In the genomic region with DNA sequence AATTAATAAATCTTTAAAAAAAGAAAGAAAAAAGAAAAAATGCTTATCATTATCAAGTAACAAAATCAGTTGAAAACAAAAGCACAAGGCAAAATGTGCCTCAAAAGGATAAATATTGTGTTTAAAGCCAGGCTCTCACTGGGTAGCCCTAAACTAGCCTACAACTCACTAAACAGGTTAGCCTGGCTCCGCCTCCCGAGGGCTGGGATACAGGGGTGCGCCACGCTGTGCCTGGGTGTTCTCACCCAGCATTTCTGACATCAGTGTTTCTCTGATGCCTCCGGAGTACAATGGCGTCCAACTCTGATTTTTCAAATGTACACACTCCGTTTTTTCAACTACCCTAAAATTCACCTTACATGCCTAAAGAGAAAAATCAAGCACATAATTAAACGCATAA, we compare ENCODE assay signal across 26 mouse cellular contexts. TPM values are rescaled to one million over a fixed set of nuclear protein-coding genes. Genes with fewer than 3 reads are reported as not detected.
A peak's percentile ranks its signal among the peaks of the same experiment; 100 is the strongest.
DNase-seq lines count a peak whose midpoint lies in the region; ATAC-seq and TF ChIP-seq lines count a peak whose summit lies in the region.
"Had no signal": no experiment of that assay in that cellular context is flagged by ENCODE, and none has a peak within 500 bp of the region (broad histone marks: within the 10 kb centered on the region; RNA-seq: fewer than 3 reads in every experiment).

No protein-coding gene starts in this region.

- WGBS in liver, embryonic 11.5 days, result 79% methylated on average over 8 of the region's 8 CpGs
- WGBS in small intestine, adult 2 months, result 38% methylated on average over 8 of the region's 8 CpGs
- WGBS in stomach, postnatal 0 days, result 70% methylated on average over 8 of the region's 8 CpGs
- WGBS in forebrain, embryonic 14.5 days, result 87% methylated on average over 8 of the region's 8 CpGs

- no peak for TF ChIP-seq EP300 in stomach, postnatal 0 days (optimal IDR thresholded peaks at IDR 0.05)

- no peaks in the 10 kb centered on the region for H3K27me3 ChIP-seq in liver, embryonic 11.5 days (replicated peaks; ENCODE audit: control insufficient read depth, insufficient read depth, low read length)
- H3K27me3 ChIP-seq in small intestine, adult 2 months (ENCODE audit: control insufficient read depth, insufficient read depth, low read length), result no peaks in the 10 kb centered on the region
- H3K27me3 ChIP-seq in stomach, postnatal 0 days (ENCODE audit: control insufficient read depth, insufficient read depth, low read length), result no peaks in the 10 kb centered on the region
- no peaks in the 10 kb centered on the region for H3K27me3 ChIP-seq in forebrain, embryonic 14.5 days (replicated peaks; ENCODE audit: control insufficient read depth, insufficient read depth, low read length)
- H3K27me3 ChIP-seq: embryonic facial prominence, embryonic 12.5 days; heart, embryonic 12.5 days; hindbrain, embryonic 13.5 days; limb, embryonic 12.5 days; liver, embryonic 13.5 days; lung, embryonic 15.5 days; Patski had no signal

- no peak for ATAC-seq in liver, embryonic 11.5 days (replicated peaks; ENCODE audit: low FRiP score)
- peak; percentile 91 for ATAC-seq in stomach, postnatal 0 days (ENCODE audit: low FRiP score, low TSS enrichment)
- no peak for ATAC-seq in forebrain, embryonic 14.5 days
- ATAC-seq: forebrain, postnatal 0 days; midbrain, embryonic 16.5 days; Patski had no signal

- TF ChIP-seq CTCF in small intestine, adult 2 months (IDR thresholded peaks at IDR 0.05; ENCODE audit: extremely low read depth, insufficient read length, insufficient replicate concordance, low read depth, low read length), result no peak
- no peak for TF ChIP-seq CTCF in stomach, postnatal 0 days (IDR thresholded peaks at IDR 0.05; ENCODE audit: low read depth)

- no peak for TF ChIP-seq POLR2A in small intestine, adult 2 months (IDR thresholded peaks at IDR 0.05; ENCODE audit: low read depth, low read length)

- peaks cover 50% of the 10 kb centered on the region for H3K4me1 ChIP-seq in liver, embryonic 11.5 days (replicated peaks; ENCODE audit: control insufficient read depth, insufficient read depth, low read length)
- peaks cover 27% of the 10 kb centered on the region for H3K4me1 ChIP-seq in small intestine, adult 2 months (ENCODE audit: control insufficient read depth, insufficient read depth, insufficient read length, low read length)
- no peaks in the 10 kb centered on the region; the same call in 1 of the 2 replicates for H3K4me1 ChIP-seq in stomach, postnatal 0 days (replicated peaks; ENCODE audit: control insufficient read depth, insufficient read depth)
- no peaks in the 10 kb centered on the region for H3K4me1 ChIP-seq in forebrain, embryonic 14.5 days (ENCODE audit: control insufficient read depth, insufficient read depth, low read length)
- H3K4me1 ChIP-seq: embryonic facial prominence, embryonic 12.5 days; forebrain, embryonic 10.5 days had no signal

- no peak overlapping the region for H3K9ac ChIP-seq in liver, embryonic 11.5 days (ENCODE audit: low read depth, low read length)
- no peak overlapping the region for H3K9ac ChIP-seq in stomach, postnatal 0 days (ENCODE audit: low read length)
- no peak overlapping the region for H3K9ac ChIP-seq in forebrain, embryonic 14.5 days (ENCODE audit: low read length)
- H3K9ac ChIP-seq: embryonic facial prominence, embryonic 12.5 days; forebrain, postnatal 0 days; heart, embryonic 12.5 days; hindbrain, embryonic 13.5 days; limb, embryonic 12.5 days; liver, embryonic 13.5 days; lung, embryonic 15.5 days had no signal

- H3K27ac ChIP-seq in liver, embryonic 11.5 days (ENCODE audit: low read depth, low read length), result no peak overlapping the region
- H3K27ac ChIP-seq in small intestine, adult 2 months (ENCODE audit: insufficient read depth, low read depth, low read length), result peak overlapping the region; percentile 18
- peak overlapping the region; percentile 65 for H3K27ac ChIP-seq in stomach, postnatal 0 days (replicated peaks)
- H3K27ac ChIP-seq in forebrain, embryonic 14.5 days (ENCODE audit: low read depth, low read length), result no peak overlapping the region
- H3K27ac ChIP-seq: embryonic facial prominence, embryonic 12.5 days; forebrain, embryonic 10.5 days; heart, adult 2 months; hindbrain, embryonic 13.5 days; limb, embryonic 12.5 days; lung, embryonic 15.5 days had no signal

- H3K36me3 ChIP-seq in liver, embryonic 11.5 days (ENCODE audit: control insufficient read depth, insufficient read depth, low read length), result no peaks in the 10 kb centered on the region
- no peaks in the 10 kb centered on the region for H3K36me3 ChIP-seq in small intestine, adult 2 months (ENCODE audit: control insufficient read depth, insufficient read depth, low read length)
- H3K36me3 ChIP-seq in stomach, postnatal 0 days (ENCODE audit: control insufficient read depth, insufficient read depth, low read length), result no peaks in the 10 kb centered on the region
- H3K36me3 ChIP-seq in forebrain, embryonic 14.5 days (ENCODE audit: control insufficient read depth, insufficient read depth, low read length), result no peaks in the 10 kb centered on the region
- H3K36me3 ChIP-seq: embryonic facial prominence, embryonic 12.5 days; forebrain, embryonic 10.5 days; heart, embryonic 12.5 days; hindbrain, embryonic 13.5 days; limb, embryonic 12.5 days; liver, embryonic 13.5 days; lung, embryonic 15.5 days had no signal

- peaks cover 2% of the 10 kb centered on the region; the same call in 1 of the 2 replicates for H3K9me3 ChIP-seq in liver, embryonic 11.5 days (ENCODE audit: control insufficient read depth, low read length)
- no peaks in the 10 kb centered on the region for H3K9me3 ChIP-seq in stomach, postnatal 0 days (ENCODE audit: control insufficient read depth, low read length)
- no peaks in the 10 kb centered on the region for H3K9me3 ChIP-seq in forebrain, embryonic 14.5 days (replicated peaks; ENCODE audit: control insufficient read depth, low read length)
- H3K9me3 ChIP-seq: embryonic facial prominence, embryonic 12.5 days; forebrain, embryonic 10.5 days; heart, embryonic 12.5 days; hindbrain, embryonic 13.5 days; limb, embryonic 12.5 days; liver, embryonic 13.5 days; lung, embryonic 15.5 days had no signal

- DNase-seq in liver, result peak; percentile 37
- DNase-seq in liver, embryonic 11.5 days (ENCODE audit: low spot score), result no peak
- peak; percentile 63 for DNase-seq in lung, postnatal 36 days
- no peak for DNase-seq in lung, postnatal 10 days
- peak; percentile 88 for DNase-seq in stomach, postnatal 0 days (ENCODE audit: low spot score)
- no peak for DNase-seq in forebrain, embryonic 14.5 days (ENCODE audit: low spot score)
- DNase-seq: adrenal gland, postnatal 10 days; forebrain, postnatal 0 days; heart, adult 2 months; heart, postnatal 4 days; kidney, adult 11 months; kidney, postnatal 14 days; liver, embryonic 13.5 days; right cerebral cortex, postnatal 4 days; thymus, adult 18-20 months; thymus, postnatal 25 days had no signal

- no peak overlapping the region for H3K4me3 ChIP-seq in liver, embryonic 11.5 days (ENCODE audit: low read depth, low read length)
- no peak overlapping the region for H3K4me3 ChIP-seq in small intestine, adult 2 months (ENCODE audit: low read depth, low read length)
- H3K4me3 ChIP-seq in stomach, postnatal 0 days (ENCODE audit: low read depth, low read length), result no peak overlapping the region
- H3K4me3 ChIP-seq in forebrain, embryonic 14.5 days (ENCODE audit: low read depth, low read length), result no peak overlapping the region
- H3K4me3 ChIP-seq: embryonic facial prominence, embryonic 12.5 days; forebrain, embryonic 10.5 days; heart, adult 2 months; heart, embryonic 12.5 days; hindbrain, embryonic 13.5 days; limb, embryonic 12.5 days; liver, embryonic 13.5 days; lung, embryonic 15.5 days had no signal

- no peak overlapping the region for H3K4me2 ChIP-seq in liver, embryonic 11.5 days
- no peak overlapping the region for H3K4me2 ChIP-seq in stomach, postnatal 0 days (replicated peaks; ENCODE audit: low read depth)
- no peak overlapping the region for H3K4me2 ChIP-seq in forebrain, embryonic 14.5 days (ENCODE audit: low read length)
- H3K4me2 ChIP-seq: embryonic facial prominence, embryonic 12.5 days; heart, embryonic 12.5 days; hindbrain, embryonic 13.5 days; limb, embryonic 12.5 days; liver, embryonic 13.5 days; lung, embryonic 15.5 days; midbrain, embryonic 11.5 days had no signal

RNA-seq across cellular contexts. Expression of a gene that starts 24.7 kb away (rescaled TPM):
- 16.7 and 20.2 TPM in 2 replicates for polyA plus RNA-seq in liver, embryonic 11.5 days (2014; fragmentation: Nextera tagmentation; extraction: Ambion mirVana)
- 5.7 and 7.9 TPM in 2 replicates for polyA plus RNA-seq in small intestine, adult 2 months (2012; rRNA removed)
- 33.8 and 34.7 TPM in 2 replicates for polyA plus RNA-seq in stomach, postnatal 0 days (2015; fragmentation: Nextera tagmentation; extraction: Ambion mirVana)
- 58.5 and 85.3 TPM in 2 replicates for polyA plus RNA-seq in forebrain, embryonic 14.5 days (2014; fragmentation: Nextera tagmentation; extraction: Ambion mirVana)

Comparison
In these comparisons a context has a peak if more than half of its experiments do, and no peak if none do; other contexts are left out.
1. DNase-seq: peak in liver (single experiment), lung, postnatal 36 days (single experiment) and stomach, postnatal 0 days (single experiment); none in liver, embryonic 11.5 days (single experiment), lung, postnatal 10 days (single experiment) and forebrain, embryonic 14.5 days (single experiment).
2. H3K27ac ChIP-seq: peak in small intestine, adult 2 months (single experiment) and stomach, postnatal 0 days (single experiment); none in liver, embryonic 11.5 days (single experiment) and forebrain, embryonic 14.5 days (single experiment).